Mouse (Mus musculus): Measurements from ENCODE around the gene Mmd.
"Not testable (repeated sequence)": the region's sequence is repeated elsewhere in the genome, so short reads cannot be mapped to it uniquely, and the experiment has no call there.

Gene Mmd

GRCm38 (mm10) chr11:90249701-90250141 lies 465 bp downstream of the Mmd start:
- no peak for DNase-seq (ENCODE audit: low spot score in 2 of 2)

GRCm38 (mm10) chr11:90250189-90250588 lies 933 bp downstream of the Mmd start:
- DNase-seq (ENCODE audit: low spot score in 2 of 2) = no peak

GRCm38 (mm10) chr11:90250730-90251129 lies 1.5 kb downstream of the Mmd start:
- no peak for DNase-seq (ENCODE audit: low spot score in 2 of 2)

GRCm38 (mm10) chr11:90251923-90252322 lies 2.7 kb downstream of the Mmd start:
- DNase-seq (ENCODE audit: low spot score in 2 of 2) = no peak

GRCm38 (mm10) chr11:90252366-90252765 lies 3.1 kb downstream of the Mmd start:
- DNase-seq (ENCODE audit: low spot score in 2 of 2) = no peak

- no peak for DNase-seq (ENCODE audit: low spot score in 2 of 2)
Observed at GRCm38 (mm10) chr11:90254536-90254935, 5.3 kb downstream of the Mmd start.

- DNase-seq (ENCODE audit: low spot score in 2 of 2) = no peak
Observed at GRCm38 (mm10) chr11:90255687-90256086, 6.4 kb downstream of the Mmd start.

- DNase-seq (ENCODE audit: low spot score in 2 of 2) = no peak
Observed at GRCm38 (mm10) chr11:90256833-90257525, 7.7 kb downstream of the Mmd start.

- DNase-seq (ENCODE audit: low spot score in 2 of 2) = no peak
Observed at GRCm38 (mm10) chr11:90258321-90258927, 9.2 kb downstream of the Mmd start.

GRCm38 (mm10) chr11:90259071-90259470 lies 9.8 kb downstream of the Mmd start:
- DNase-seq (ENCODE audit: low spot score in 2 of 2) = no peak

GRCm38 (mm10) chr11:90259826-90260225 lies 10.6 kb downstream of the Mmd start:
- no peak for DNase-seq (ENCODE audit: low spot score in 2 of 2)

GRCm38 (mm10) chr11:90264180-90264579 lies 14.9 kb downstream of the Mmd start:
- DNase-seq (ENCODE audit: low spot score in 2 of 2) = no peak

GRCm38 (mm10) chr11:90265581-90265980 lies 16.3 kb downstream of the Mmd start:
- DNase-seq (ENCODE audit: low spot score in 2 of 2) = no peak

- DNase-seq (ENCODE audit: low spot score in 2 of 2) = no peak
Observed at GRCm38 (mm10) chr11:90268934-90269333, 19.7 kb downstream of the Mmd start.

GRCm38 (mm10) chr11:90269398-90270123 lies 20.3 kb downstream of the Mmd start:
- DNase-seq (ENCODE audit: low spot score in 2 of 2) = no peak

GRCm38 (mm10) chr11:90270132-90270877 lies 21.0 kb downstream of the Mmd start:
- no peak for DNase-seq (ENCODE audit: low spot score in 2 of 2)

- no peak for DNase-seq (ENCODE audit: low spot score in 2 of 2)
Observed at GRCm38 (mm10) chr11:90274187-90274586, 24.9 kb downstream of the Mmd start.

GRCm38 (mm10) chr11:90275663-90276062 lies 26.4 kb downstream of the Mmd start:
- DNase-seq (ENCODE audit: low spot score in 2 of 2) = no peak

- DNase-seq (ENCODE audit: low spot score in 2 of 2) = no peak
Observed at GRCm38 (mm10) chr11:90276150-90276549, 26.9 kb downstream of the Mmd start.

GRCm38 (mm10) chr11:90276561-90276960 lies 27.3 kb downstream of the Mmd start:
- DNase-seq (ENCODE audit: low spot score in 2 of 2) = no peak

- no peak for DNase-seq (ENCODE audit: low spot score in 2 of 2)
Observed at GRCm38 (mm10) chr11:90280069-90280468, 30.8 kb downstream of the Mmd start.

GRCm38 (mm10) chr11:90281943-90282342 lies 32.7 kb downstream of the Mmd start:
- DNase-seq (ENCODE audit: low spot score in 2 of 2) = not testable (repeated sequence)
